Mouse (Mus musculus) heart, adult 10 weeks (tissue): Measurements from ENCODE around the gene Nr2e3. TPM values are rescaled to one million over a fixed set of nuclear protein-coding genes. Genes with fewer than 3 reads are reported as not detected.

Experiments
- polyA plus RNA-seq: library from polyadenylated mRNA; stranded (reverse); fragments of 350-450 nt; fragmentation: Illumina TruSeq; extraction: RNeasy Lipid Tissue Mini Kit (QIAGEN cat#74804); gene quantifications from one replicate; pipeline ENCODE4 v1.2.3, GENCODE M21; 2014; ENCODE audit warnings: low read depth, low replicate concordance

Nr2e3 gene
- polyA plus RNA-seq: not detected

DNA sequence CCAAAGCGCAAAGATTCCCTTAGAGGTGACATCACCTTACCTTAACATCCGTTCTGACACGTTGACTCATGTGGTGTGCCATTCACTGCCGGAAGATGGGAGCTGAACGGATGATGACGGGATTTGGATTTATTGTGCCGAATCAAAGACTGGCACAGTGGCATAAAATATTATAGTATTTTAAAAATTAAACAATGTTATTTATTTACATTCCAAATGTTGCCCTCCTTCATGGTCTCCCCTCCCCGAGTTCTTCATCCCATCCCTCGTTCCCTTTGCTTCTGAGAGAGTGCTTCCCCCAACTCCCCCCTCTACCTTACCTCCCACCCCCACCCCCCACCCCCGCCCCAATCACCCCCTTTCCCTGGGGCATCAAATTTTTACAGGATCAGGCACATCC is at the start of gene Nr2e3:
Gene Nr2e3 (minus strand): TSS at position 101 of the 400 bp plus-strand sequence.

Other genes starting within 250 kb of the Nr2e3 start
- 8.3 TPM for gene Senp8, start 209.9 kb downstream of the Nr2e3 start, polyA plus RNA-seq
- gene Myo9a, start 209.8 kb downstream of the Nr2e3 start, polyA plus RNA-seq: 6.6 TPM